Mouse (Mus musculus): ENCODE results near the gene A3galt2. TPM values are rescaled to one million over a fixed set of nuclear protein-coding genes. Genes with fewer than 3 reads are reported as not detected.

Gene A3galt2
- polyA plus RNA-seq, 1 experiment, result not detected

GRCm38 (mm10) chr4:128766929-128767328 lies 11.8 kb downstream of the A3galt2 start:
- H3K4me3 ChIP-seq (replicated peaks), result no peak overlapping the region

GRCm38 (mm10) chr4:128768120-128768519 lies 13.0 kb downstream of the A3galt2 start:
- TF ChIP-seq GATA1 (IDR thresholded peaks at IDR 0.05; ENCODE audit: low read length), result no peak
- no peak for TF ChIP-seq TAL1 (IDR thresholded peaks at IDR 0.05; ENCODE audit: low read length)
- peaks cover 2% of the 10 kb centered on the region; the same call in 1 of the 2 replicates for H3K27me3 ChIP-seq (ENCODE audit: control insufficient read depth)

More at GRCm38 (mm10) chr4:128766929-128767328, 11.8 kb downstream of the A3galt2 start:
- H3K36me3 ChIP-seq (ENCODE audit: control insufficient read depth), result peaks cover 23% of the 10 kb centered on the region
- H3K4me1 ChIP-seq (ENCODE audit: control insufficient read depth), result peaks cover 12% of the 10 kb centered on the region
- H3K27me3 ChIP-seq (ENCODE audit: control insufficient read depth), result peaks cover 2% of the 10 kb centered on the region; the same call in 1 of the 2 replicates
- peaks cover 15% of the 10 kb centered on the region for H3K9me3 ChIP-seq (ENCODE audit: control insufficient read depth, low read length)
- TF ChIP-seq TAL1 (IDR thresholded peaks at IDR 0.05; ENCODE audit: low read length), result no peak
- TF ChIP-seq GATA1 (IDR thresholded peaks at IDR 0.05; ENCODE audit: low read length), result no peak

GRCm38 (mm10) chr4:128769569-128770355 lies 14.6 kb downstream of the A3galt2 start:
- Histone ChIP-seq H3K9me3 (ENCODE audit: control insufficient read depth, low read length) (peaks cover 5% of the 10 kb centered on the region; the same call in 1 of the 2 replicates), H3K4me3 (replicated peaks) (no peak overlapping the region), H3K27me3 (ENCODE audit: control insufficient read depth) (peaks cover 2% of the 10 kb centered on the region; the same call in 1 of the 2 replicates), H3K4me1 (ENCODE audit: control insufficient read depth) (peaks cover 12% of the 10 kb centered on the region), H3K36me3 (ENCODE audit: control insufficient read depth) (peaks cover 48% of the 10 kb centered on the region)
- TF ChIP-seq TAL1 (IDR thresholded peaks at IDR 0.05; ENCODE audit: low read length) (no peak), GATA1 (IDR thresholded peaks at IDR 0.05; ENCODE audit: low read length) (no peak)

More at GRCm38 (mm10) chr4:128768120-128768519, 13.0 kb downstream of the A3galt2 start:
- Histone ChIP-seq H3K4me1 (ENCODE audit: control insufficient read depth) (peaks cover 12% of the 10 kb centered on the region), H3K36me3 (ENCODE audit: control insufficient read depth) (peaks cover 32% of the 10 kb centered on the region), H3K4me3 (replicated peaks) (no peak overlapping the region), H3K9me3 (ENCODE audit: control insufficient read depth, low read length) (peaks cover 8% of the 10 kb centered on the region)

- TF ChIP-seq GATA1 (IDR thresholded peaks at IDR 0.05; ENCODE audit: low read length), result no peak
- no peak for TF ChIP-seq TAL1 (IDR thresholded peaks at IDR 0.05; ENCODE audit: low read length)
- H3K27me3 ChIP-seq (ENCODE audit: control insufficient read depth), result peaks cover 2% of the 10 kb centered on the region; the same call in 1 of the 2 replicates
- H3K36me3 ChIP-seq (ENCODE audit: control insufficient read depth), result peaks cover 57% of the 10 kb centered on the region
- H3K4me1 ChIP-seq (ENCODE audit: control insufficient read depth), result peaks cover 12% of the 10 kb centered on the region
- H3K9me3 ChIP-seq (ENCODE audit: control insufficient read depth, low read length), result peaks cover 5% of the 10 kb centered on the region; the same call in 1 of the 2 replicates
- H3K4me3 ChIP-seq (replicated peaks), result no peak overlapping the region
Measured at GRCm38 (mm10) chr4:128770698-128771097, 15.5 kb downstream of the A3galt2 start.

GRCm38 (mm10) chr4:128773820-128774219 lies 18.7 kb downstream of the A3galt2 start:
- no peaks in the 10 kb centered on the region for H3K27me3 ChIP-seq (ENCODE audit: control insufficient read depth)
- H3K4me1 ChIP-seq (ENCODE audit: control insufficient read depth), result peaks cover 2% of the 10 kb centered on the region
- no peak overlapping the region for H3K4me3 ChIP-seq (replicated peaks)
- peaks cover 64% of the 10 kb centered on the region for H3K36me3 ChIP-seq (ENCODE audit: control insufficient read depth)
- no peak for TF ChIP-seq GATA1 (IDR thresholded peaks at IDR 0.05; ENCODE audit: low read length)
- H3K9me3 ChIP-seq (ENCODE audit: control insufficient read depth, low read length), result no peaks in the 10 kb centered on the region

GRCm38 (mm10) chr4:128774467-128774866 lies 19.3 kb downstream of the A3galt2 start:
- H3K4me1 ChIP-seq (ENCODE audit: control insufficient read depth), result peaks cover 2% of the 10 kb centered on the region
- H3K36me3 ChIP-seq (ENCODE audit: control insufficient read depth), result peaks cover 70% of the 10 kb centered on the region
- no peaks in the 10 kb centered on the region for H3K9me3 ChIP-seq (ENCODE audit: control insufficient read depth, low read length)
- no peak overlapping the region for H3K4me3 ChIP-seq (replicated peaks)
- TF ChIP-seq TAL1 (IDR thresholded peaks at IDR 0.05; ENCODE audit: low read length) (no peak), GATA1 (IDR thresholded peaks at IDR 0.05; ENCODE audit: low read length) (no peak)
- H3K27me3 ChIP-seq (ENCODE audit: control insufficient read depth), result no peaks in the 10 kb centered on the region

GRCm38 (mm10) chr4:128776568-128777289 lies 21.6 kb downstream of the A3galt2 start:
- Histone ChIP-seq H3K27me3 (ENCODE audit: control insufficient read depth) (no peaks in the 10 kb centered on the region), H3K4me1 (ENCODE audit: control insufficient read depth) (peaks cover 2% of the 10 kb centered on the region), H3K4me3 (replicated peaks) (no peak overlapping the region), H3K36me3 (ENCODE audit: control insufficient read depth) (peaks cover 92% of the 10 kb centered on the region), H3K9me3 (ENCODE audit: control insufficient read depth, low read length) (no peaks in the 10 kb centered on the region)
- TF ChIP-seq GATA1 (IDR thresholded peaks at IDR 0.05; ENCODE audit: low read length) (no peak), TAL1 (IDR thresholded peaks at IDR 0.05; ENCODE audit: low read length) (no peak)

- peaks cover 9% of the 10 kb centered on the region for H3K4me1 ChIP-seq (ENCODE audit: control insufficient read depth)
- no peaks in the 10 kb centered on the region for H3K9me3 ChIP-seq (ENCODE audit: control insufficient read depth, low read length)
- H3K27me3 ChIP-seq (ENCODE audit: control insufficient read depth), result no peaks in the 10 kb centered on the region
- H3K36me3 ChIP-seq (ENCODE audit: control insufficient read depth), result peaks cover 94% of the 10 kb centered on the region
- no peak overlapping the region for H3K4me3 ChIP-seq (replicated peaks)
- TF ChIP-seq GATA1 (IDR thresholded peaks at IDR 0.05; ENCODE audit: low read length) (no peak), TAL1 (IDR thresholded peaks at IDR 0.05; ENCODE audit: low read length) (no peak)
Measured at GRCm38 (mm10) chr4:128777593-128777992, 22.4 kb downstream of the A3galt2 start.

GRCm38 (mm10) chr4:128782037-128782436 lies 26.9 kb downstream of the A3galt2 start:
- no peak for TF ChIP-seq GATA1 (IDR thresholded peaks at IDR 0.05; ENCODE audit: low read length)
- no peak for TF ChIP-seq TAL1 (IDR thresholded peaks at IDR 0.05; ENCODE audit: low read length)
- Histone ChIP-seq H3K9me3 (ENCODE audit: control insufficient read depth, low read length) (no peaks in the 10 kb centered on the region), H3K27me3 (ENCODE audit: control insufficient read depth) (no peaks in the 10 kb centered on the region), H3K4me1 (ENCODE audit: control insufficient read depth) (peaks cover 15% of the 10 kb centered on the region), H3K4me3 (replicated peaks) (no peak overlapping the region), H3K36me3 (ENCODE audit: control insufficient read depth) (peaks cover 94% of the 10 kb centered on the region)
